Mouse (Mus musculus) urinary bladder, postnatal 10 days (tissue): ENCODE measurements around the gene Cubn.

Source experiments
- DNase-seq: peaks from one replicate; pipeline ENCODE4 v3.0.0; 2022; ENCODE audit warnings: low spot score

The Cubn gene

DNA sequence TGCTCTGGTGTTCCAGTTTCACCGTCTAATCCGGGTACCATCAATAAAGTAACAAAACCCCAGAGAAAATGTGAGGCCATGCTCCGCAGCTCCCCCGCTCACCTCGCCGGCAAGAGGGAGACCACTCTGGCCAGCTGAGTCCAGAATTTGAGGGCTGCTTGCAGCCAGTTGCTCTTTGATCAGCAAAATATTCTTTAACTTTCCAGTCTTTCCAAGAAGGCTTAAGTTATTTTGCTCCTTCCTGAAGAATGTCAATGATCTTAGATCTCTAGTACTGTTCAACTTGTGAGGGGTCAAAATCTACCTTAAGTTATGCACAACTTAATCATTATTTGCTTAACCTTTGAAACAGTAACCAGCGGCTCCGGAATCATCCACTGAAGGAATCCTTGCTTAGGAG lies at the start of gene Cubn:
TSS of gene Cubn (minus strand) at position 80 of the 400 bp plus-strand sequence.
- DNase-seq, result no peak

DNA sequence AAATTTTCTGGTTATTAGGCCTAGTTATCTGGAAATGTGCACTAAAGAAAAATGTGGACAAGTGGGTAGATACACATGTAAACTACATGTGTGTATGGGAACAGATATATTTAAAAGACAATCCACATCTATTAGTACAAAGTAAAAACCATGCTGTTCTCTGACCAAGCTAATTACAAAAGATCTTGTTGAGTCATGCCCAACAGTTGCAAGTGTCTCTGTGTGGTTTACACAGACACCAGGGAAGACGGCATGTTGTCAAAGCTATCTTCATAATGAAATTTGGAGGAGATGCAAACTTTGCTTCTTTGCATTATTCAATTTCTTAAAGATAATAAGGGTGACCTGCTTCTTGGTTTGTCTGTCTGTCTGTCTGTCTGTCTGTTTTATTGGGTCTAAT lies 48.2 kb upstream of the Cubn start:
- DNase-seq, result no peak

DNA sequence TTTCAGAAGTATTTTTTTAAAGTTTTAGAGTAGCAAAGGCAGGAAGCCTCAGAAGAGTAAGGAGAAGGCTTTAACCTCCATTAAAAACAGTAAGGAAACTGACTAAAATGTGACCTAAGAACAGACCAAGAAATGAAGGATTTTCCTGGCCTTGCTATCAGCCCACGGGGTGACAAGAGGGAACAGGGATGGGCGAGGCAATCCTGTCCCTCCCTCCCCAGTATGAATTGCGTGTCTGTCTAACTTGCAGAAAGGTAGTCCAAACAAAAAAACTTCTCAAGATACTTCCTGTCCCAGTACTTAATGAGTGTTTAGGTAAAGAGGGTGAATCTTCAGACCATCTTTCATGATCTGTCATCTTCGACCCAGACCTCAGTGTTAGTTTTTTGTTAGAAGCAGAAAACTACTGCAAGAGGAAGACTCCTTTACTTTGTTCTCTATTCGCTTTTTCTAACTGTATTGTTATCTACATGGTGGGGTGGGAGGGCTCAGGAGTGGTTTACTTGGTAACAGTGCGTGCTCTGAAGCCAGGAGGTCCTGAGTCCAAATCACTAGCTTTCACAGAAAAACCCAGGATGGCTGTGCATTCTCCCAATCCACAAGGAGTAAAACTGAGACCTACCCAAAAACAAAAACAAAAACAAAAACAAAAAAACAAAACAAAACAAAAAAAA lies 47.2 kb upstream of the Cubn start:
- DNase-seq, result no peak

DNA sequence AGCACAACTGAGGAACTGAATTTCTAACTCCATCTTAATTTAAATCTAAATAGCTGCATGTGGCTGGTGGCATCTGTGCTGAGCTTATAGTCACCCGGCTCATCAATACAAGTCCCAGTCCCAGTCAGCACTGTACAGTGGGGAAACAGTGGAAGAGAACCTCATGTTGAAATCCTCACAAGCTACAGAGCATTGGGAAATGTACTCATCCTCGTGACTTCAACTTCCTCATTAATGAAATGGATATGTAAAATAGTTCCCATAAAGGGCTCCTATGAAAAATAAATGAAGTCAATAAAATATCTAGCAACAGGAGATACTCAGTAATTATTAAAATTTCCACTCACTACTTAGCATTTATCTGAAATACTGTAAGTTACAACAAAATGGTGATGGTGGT lies 46.6 kb upstream of the Cubn start:
- DNase-seq, result no peak

DNA sequence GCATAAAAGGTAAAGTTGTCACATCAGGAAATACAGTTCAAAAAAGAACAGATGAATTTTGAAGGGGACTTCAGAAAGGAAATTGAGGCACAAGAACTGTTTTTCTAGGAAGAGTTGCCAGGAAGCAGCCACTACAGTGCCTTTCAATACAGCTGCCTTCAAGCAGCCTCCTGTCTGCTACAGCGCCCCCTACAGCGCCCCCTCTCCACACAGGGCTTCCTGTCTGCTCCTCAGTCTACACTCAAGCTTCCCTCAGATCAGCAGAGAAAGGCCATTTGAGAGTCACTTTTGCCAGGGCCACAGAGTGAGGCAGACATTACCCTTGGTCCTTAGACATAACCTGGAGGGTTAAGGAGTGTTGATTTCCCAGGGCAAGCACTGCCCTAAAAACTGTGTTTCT lies 46.1 kb upstream of the Cubn start:
- DNase-seq, result no peak

DNA sequence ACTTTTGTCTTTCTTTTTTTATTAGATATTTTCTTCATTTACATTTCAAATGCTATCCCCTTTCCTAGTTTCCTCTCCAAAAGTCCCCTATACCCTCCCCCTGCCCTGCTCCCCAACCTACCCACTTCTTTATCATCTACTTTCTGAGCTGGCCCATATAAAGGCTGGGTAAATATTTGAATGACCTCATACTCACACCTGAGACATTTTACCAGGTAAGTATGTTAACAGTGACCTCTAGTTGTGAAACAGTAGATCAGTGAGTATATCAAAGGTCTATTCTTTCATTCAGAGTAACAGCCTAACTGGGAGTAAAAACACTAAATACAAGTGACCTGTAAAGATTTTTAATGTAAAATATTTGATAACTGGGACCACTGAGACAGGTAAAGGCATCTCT lies 45.1 kb upstream of the Cubn start:
- DNase-seq, result no peak

DNA sequence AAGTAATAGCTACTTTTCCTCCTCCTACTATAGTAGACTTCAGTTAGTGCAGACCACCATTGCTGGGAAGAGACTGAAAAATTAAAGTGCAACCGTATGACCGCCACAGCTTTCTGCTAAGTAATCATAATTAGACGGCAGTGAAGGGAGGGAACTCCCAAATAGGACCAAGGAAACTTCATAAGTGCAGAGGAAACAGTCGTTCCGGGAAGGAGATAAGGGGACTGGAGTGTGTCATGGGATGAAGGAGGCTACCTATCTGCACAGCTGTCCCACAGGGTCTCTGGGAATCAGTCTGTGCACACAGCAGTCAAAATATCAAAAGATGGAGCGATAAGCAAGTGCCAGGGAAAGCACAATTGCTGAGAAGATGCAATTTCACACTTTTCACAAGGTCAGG lies 39.0 kb upstream of the Cubn start:
- DNase-seq, result no peak

DNA sequence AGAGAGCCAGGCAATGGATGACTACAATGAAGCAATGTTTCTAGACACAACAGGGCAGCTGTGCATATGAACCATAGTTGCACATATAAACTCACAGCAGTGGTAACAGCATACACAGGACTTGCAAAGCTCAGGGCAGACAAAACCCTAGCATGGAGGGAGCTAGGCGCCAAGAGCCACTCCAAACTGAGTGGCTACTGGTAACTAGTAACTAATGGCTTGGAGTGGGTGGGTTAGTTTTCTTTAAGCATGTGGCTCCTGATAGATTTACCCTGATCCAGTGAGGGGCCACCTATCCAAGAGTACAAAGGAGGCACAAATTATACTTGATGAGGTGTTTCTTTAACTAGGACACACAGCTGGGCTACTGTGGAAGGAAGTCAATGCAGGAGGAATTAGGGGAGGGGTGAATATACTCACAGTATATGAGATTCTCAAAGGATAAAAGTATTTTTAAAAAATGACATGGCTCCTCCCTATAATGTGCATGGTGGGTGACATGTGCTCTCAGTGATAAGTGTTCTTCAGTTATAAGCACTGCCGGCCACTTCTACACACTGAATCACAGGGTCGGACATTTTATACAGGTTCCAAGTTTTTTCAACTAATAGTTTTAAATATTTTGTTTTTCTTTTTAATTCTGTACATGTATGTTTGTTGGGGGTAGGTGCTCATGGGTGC lies 37.8 kb upstream of the Cubn start:
- no peak for DNase-seq

DNA sequence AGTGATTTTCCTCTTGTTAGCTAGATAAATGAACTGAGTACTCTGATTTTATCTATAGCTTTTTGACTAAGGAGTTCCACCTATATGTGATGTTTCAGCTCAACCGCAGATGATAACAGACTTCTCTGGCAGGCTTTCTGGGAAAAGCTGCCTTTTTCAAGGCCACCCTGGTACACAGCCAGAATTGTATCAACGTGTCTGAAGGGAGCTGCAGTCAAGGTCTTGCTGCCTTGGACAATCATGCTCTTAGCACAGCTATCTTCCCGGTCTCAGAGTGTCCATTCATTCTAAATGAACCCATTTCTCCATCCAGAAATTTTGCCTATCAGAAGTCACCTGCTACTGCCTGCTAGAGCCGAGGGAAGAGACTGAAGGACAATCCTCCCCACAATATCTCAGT lies 35.9 kb upstream of the Cubn start:
- DNase-seq, result no peak

DNA sequence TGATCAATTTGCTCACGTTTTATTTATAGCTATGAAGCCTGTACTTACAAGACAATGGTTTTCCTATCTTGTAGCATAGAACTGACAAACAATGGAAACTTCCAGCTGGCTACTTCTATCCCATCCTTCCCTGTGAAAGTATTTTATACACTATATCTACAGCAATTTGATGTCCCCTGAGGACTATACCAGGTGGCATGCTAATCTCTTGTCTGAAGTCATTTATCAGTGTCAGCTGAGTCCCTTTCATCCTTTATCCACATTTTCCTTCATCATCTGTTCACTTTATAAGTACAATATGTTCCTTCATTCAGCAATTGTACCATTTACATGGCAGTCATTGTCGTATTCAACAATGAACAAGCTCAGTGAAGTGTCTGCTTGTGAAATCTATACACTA lies 35.5 kb upstream of the Cubn start:
- DNase-seq, result no peak

DNA sequence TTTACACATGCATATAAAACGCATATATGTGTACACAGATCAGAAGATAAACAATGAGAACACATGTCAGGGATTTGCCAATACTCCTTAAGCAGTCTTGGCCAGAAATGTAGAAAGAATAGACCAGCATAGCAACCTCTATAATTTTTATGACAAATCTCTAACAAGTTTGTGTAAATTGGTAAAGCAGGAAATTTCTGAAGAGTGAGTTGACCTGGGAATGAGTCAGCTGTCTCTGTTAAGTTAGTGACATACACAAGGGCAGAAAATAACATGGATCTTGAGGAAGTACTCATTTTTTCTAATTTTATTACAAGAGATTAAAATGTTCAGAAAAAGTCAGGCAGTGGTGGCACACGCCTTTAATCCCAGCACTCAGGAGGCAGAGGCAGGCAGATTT lies 34.6 kb upstream of the Cubn start:
- DNase-seq, result no peak

DNA sequence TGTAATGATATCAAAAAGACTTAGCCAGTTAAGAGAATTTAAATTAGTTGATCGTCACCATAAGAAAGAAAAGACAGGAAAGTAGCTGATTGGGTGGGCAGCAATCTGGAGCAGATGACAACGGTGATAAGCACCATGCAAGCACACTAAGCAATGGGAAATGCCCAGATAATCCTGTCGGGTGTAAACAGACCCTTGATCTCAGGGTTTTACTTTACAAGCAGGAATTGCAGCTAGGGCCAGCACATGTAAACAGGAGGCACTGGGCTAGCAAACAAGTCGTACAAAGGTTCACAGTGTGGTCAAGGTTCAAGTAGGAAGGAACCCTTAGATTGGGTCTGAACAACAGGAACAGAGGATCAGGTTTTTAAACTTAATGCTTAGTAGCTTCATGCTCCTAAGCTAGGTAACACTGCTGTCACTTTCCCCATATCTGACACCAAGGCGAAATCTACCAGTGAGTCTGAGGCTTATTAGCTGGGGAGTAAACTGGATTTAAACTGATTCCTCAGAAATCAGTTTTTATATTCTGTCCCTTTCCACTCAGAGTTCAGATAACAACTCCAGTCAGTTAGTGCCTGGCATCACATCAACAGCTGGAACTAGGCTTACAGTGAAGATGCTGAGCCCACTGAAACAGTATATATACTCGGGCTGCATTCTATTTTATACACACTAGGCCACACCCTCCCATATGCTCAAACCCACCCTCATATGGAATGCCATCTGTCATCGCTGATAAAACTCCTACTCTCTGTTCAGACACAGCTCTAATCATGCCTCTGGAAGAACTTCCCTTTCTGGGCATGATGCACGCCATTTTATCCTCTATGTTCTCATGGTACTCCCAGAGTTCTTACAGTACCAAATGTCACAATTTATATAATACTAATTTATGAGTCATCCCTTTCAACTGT lies 32.2 kb upstream of the Cubn start:
- no peak for DNase-seq

DNA sequence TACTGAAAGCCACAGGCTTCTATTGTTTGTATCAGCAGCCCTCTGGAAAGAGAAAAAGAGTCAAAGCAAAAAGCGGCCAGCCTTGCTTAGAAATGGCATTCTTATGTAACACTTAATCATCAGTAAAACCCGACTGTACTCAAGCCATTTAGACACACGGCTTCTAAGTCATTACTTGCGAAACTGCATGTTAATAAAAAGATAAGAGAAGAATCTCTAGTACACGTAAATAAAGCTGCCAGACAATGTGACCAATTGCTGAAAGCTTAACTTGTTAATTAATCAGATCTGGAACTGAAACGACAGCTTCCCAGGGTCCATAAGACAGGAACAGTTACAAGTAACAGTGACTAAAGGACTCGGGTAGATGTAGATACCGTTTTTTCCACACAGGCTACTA lies 30.5 kb upstream of the Cubn start:
- no peak for DNase-seq

DNA sequence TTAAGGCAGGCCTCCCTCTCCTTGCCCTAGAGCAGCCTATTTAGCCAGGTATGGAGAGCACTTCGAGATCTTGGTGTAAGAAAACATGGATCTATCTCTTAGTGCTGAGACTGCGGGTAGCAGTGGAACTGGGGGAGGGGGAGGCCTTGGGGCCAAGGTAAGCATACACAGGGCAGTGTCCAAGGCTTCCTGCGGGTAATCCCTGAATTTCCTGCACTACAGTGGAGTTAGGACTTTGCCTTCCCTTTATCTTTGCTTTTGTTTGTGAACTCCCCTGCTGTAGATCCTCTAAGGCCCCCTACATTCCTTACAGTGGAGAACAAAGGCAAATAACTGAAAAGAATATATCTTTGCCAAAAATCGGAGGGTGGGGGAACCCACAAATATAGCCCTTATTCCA lies 23.3 kb upstream of the Cubn start:
- DNase-seq, result no peak

DNA sequence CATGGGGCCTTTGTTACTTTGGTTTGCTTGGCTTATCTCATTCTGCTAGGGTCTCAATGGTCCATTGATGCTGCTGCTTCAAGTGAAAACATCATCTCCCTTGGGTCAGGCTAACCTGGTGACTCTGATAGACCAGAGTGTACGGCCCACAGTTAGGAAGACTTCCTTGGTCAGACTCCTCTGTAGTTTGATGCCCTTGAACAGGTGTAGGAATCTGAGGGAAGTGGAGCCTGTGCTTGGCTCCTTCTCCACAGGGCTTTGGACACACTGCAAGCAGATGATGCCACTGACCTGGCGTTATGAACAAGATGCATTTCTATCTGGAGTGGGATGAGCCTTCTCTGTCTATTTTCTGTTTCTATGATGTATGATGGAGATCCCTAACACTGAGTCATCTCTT lies 11.1 kb upstream of the Cubn start:
- DNase-seq, result no peak

DNA sequence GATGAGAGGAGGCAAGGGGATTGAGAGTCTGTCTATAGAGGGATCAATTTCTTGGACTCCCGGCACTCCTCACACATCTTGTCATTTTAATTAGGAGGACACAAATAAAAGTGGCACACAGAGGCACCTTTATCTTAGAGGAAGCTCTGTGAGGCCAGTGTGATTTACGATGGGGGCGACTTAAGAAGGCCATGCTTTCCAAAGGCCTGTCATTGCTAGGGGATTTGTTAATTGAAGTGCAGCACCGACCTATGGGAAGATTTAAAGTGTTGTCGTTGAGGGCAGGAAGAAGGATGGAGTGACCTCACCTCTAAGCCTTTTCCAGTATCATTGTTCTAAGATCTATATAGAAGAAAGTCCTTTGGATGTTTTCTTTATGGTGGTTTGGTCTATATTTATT lies 9.9 kb upstream of the Cubn start:
- no peak for DNase-seq

DNA sequence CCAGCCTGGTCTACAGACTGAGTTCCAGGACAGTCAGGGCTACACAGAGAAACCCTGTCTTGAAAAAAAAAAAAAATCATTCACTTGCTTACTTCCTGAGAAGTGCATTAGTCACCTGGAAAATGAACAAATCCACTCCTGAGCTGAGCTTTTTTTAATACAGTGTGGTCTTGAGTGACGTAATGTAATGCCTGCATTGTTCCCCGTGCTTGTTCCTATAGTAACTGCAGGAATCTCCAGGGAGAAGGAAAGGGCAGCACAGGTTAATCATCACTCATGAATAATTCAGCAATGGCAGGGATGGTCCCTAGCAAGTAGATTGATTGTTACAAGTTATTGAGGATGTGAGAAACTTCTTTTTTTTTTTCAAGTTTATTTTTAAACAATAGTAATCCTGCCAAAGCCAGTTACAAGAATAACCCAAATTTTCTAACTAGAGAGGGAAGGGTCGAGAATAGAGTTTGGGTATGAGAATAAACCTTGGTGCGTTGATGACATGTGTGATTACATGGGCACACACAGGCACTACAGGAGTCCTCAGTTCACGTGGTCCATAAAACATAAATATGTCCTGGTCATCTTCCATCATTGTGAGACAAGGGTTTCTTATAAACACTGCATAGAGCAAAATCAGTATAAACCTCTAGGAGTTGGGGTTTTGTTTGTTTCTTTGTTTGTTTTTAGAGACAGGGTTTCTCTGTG lies 8.8 kb upstream of the Cubn start:
- DNase-seq, result no peak

DNA sequence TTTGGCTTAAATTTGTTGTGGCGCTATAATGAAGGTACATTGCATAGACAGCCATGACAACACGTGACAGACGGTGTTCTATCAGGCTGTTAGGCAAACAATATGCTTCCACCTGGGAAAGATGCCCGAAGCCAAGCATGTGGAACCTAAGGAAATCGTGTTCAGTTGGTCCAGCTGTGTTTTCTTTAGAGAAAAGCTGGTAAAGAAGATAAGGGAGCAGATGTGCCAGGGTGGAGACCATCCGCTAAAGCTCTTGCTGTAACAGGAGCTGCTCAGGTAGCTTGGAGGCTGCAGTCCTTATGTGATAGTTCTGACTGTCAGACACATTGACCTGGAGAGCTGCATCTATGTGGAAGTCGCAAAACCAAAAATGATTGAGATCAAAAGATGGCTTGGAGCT lies 7.6 kb upstream of the Cubn start:
- DNase-seq, result no peak

DNA sequence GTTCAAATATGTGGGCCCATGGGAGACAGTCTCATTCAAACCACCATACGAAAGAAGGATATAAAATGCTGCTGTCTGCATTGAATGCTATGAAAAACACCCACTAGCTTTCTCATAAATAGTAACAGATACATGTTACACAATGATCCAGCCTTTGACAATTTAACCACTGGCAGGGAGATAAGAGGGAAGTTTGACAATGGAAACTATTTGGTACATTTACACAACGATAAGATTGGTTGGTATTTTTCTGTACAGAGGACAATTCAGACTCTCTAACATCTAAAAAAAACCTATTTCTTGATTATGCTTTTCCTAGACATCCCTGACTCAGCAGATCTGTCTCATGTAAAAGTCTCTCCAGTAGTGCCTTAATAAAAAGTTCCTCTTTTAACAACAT lies 4.5 kb upstream of the Cubn start:
- DNase-seq, result no peak

DNA sequence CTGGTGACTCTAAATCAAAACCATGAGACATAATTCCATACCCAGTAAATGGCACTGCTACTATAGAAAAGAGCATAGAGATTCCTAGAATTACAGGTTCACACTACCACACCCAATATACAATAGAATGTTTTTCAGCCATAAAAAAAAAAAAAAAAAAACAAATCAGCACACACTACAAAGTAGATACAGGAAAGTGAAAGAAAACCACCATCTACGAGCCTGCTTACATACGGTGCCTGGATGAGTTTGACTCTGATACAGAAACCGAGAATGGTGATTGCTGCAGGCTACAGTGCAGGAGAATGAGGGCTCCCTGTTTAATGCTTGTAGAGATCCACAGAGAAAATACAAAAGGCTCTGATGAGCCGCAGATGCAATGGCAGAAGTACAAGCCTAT lies 1.3 kb upstream of the Cubn start:
- DNase-seq, result no peak

DNA sequence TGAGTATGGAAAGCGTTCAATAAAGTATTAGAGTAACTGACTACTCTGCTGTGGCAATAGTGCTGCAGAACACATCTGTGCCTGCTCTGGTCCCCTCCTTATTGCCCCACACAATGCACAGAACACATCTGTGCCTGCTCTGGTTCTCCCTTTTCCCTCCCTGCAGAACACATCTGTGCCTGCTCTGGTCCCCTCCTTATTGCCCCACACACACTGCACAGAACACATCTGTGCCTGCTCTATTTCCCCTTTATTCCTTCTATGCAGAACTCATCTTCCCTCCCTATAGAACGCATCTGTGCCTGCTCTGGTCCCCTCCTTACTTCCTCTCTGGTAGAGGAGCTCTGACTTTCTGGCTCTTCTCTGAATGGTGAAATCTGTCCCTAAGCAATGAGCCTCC lies 1.1 kb downstream of the Cubn start:
- no peak for DNase-seq

DNA sequence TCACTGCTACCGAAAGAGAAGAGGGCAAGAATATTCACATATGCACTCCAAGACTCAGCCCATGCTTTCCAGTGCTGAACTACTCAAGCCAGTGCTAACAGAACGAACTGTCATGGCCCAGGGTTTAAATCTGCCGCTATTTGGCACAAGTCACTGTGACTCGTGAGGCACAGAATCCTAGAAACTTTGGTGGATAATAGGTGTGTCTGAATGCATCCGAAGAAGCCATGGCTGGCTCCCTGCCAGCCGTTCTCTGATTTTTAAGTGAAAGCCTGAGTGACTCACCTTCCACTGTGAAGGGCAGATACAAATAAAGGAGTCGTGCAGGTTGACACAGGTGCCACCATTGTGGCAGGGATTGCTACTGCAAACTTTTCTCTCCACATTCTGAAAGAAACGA lies 5.1 kb downstream of the Cubn start:
- DNase-seq, result no peak

DNA sequence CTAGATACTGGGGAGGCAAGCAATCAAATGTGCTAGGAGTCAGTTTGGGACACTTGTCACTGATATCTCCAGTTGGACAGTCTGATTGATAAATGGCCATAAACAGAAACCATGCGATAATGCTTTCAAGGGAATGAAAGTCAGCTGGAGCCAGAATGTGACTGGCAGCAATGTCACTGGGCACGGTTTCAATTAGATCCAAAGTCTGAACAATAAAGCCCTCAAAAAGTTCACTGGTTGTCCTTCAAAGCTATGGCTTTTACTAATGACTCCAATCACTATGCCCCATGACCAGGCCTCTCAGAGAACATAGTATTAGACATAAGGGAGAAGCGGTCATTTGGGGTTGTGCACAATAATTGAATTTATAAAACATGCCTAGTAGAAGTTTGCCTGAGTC lies 7.0 kb downstream of the Cubn start:
- DNase-seq, result no peak
